Mouse (Mus musculus): Measurements from ENCODE around the gene Nodal.

- no peak for TF ChIP-seq USF1 (IDR thresholded peaks at IDR 0.05; ENCODE audit: low read depth, low read length)
- no peak for TF ChIP-seq IRF4 (IDR thresholded peaks at IDR 0.05; ENCODE audit: low read depth, low read length)
- TF ChIP-seq EP300 (IDR thresholded peaks at IDR 0.05; ENCODE audit: low read length) = no peak
- no peak for TF ChIP-seq POLR2A (IDR thresholded peaks at IDR 0.05; ENCODE audit: low read depth, low read length)
- TF ChIP-seq CTCF (conservative IDR thresholded peaks at IDR 0.05 in 1 of 2, IDR thresholded peaks at IDR 0.05 in 1 of 2; ENCODE audit: low read depth in 2 of 2, low read length in 2 of 2) = no peak
- TF ChIP-seq MEF2A (IDR thresholded peaks at IDR 0.05; ENCODE audit: borderline replicate concordance, low read depth, low read length) = no peak
- TF ChIP-seq CHD1 (IDR thresholded peaks at IDR 0.05; ENCODE audit: low read depth, low read length) = no peak
- no peak for TF ChIP-seq BHLHE40 (IDR thresholded peaks at IDR 0.05; ENCODE audit: low read depth, low read length)
- no peak for TF ChIP-seq E2F4 (IDR thresholded peaks at IDR 0.05; ENCODE audit: insufficient replicate concordance, low read depth, low read length)
- no peak for TF ChIP-seq SIN3A (IDR thresholded peaks at IDR 0.05; ENCODE audit: low read length)
- TF ChIP-seq RCOR1 (conservative IDR thresholded peaks at IDR 0.05; ENCODE audit: low read depth, low read length) = no peak
- no peak for TF ChIP-seq NRF1 (IDR thresholded peaks at IDR 0.05; ENCODE audit: low read depth, low read length)
- TF ChIP-seq MXI1 (IDR thresholded peaks at IDR 0.05; ENCODE audit: low read depth, low read length) = no peak
- TF ChIP-seq MAX (IDR thresholded peaks at IDR 0.05; ENCODE audit: low read length) = no peak
Observed at GRCm38 (mm10) chr10:61389020-61389419, 28.8 kb upstream of the Nodal start.

Data from CH12.LX (cell line).